Mouse (Mus musculus): ENCODE data around the gene BC051665. TPM values are rescaled to one million over a fixed set of nuclear protein-coding genes. Genes with fewer than 3 reads are reported as not detected.

Gene BC051665
- not detected for total RNA-seq (2021)
- long read RNA-seq, experiment 1, result 0 reads
- long read RNA-seq, experiment 2, result 0 reads

DNA sequence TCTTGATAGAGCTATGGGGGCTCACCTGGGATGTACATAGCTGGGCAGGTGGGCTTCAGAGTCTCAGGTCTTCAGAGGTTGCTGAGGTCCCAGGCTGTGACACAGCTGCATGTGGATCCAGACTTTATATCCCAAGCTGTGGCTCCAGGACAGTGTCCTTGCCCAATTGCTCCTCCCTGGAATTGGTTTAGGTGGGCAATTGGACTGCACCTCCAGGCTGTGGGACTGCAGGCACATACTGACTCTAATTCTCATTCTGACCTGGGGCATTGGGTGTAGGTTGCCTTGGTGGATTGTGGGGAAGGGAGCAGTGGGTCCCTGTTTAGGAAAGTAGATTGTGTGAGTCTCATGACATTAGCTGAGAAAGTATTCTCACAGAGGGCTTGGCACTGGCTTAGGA is at the start of gene BC051665:
TSS of gene BC051665 (minus strand) at position 101 of the 400 bp plus-strand sequence.
- DNase-seq (ENCODE audit: low spot score in 2 of 2), result no peak

DNA sequence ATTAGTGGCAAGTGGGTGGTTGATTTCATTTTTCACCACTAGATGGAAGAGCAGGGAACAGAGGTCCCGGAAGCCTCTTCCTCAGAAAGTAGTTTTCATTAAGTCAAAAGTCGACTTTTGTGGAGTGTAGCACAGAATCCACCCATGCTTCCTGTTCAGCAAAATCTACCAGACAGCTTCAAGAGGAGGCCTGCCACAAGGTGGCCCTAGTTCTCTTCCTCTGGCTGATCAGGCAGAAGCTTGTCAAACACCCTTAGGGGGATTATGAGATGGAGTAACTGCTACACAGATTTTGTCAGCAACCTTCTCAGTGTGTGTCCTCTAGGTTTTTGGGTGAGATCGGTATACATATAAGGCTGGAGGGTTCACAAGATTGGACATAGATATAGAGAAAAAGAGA is 39.9 kb upstream of the BC051665 start:
- DNase-seq (ENCODE audit: low spot score in 2 of 2), result no peak

DNA sequence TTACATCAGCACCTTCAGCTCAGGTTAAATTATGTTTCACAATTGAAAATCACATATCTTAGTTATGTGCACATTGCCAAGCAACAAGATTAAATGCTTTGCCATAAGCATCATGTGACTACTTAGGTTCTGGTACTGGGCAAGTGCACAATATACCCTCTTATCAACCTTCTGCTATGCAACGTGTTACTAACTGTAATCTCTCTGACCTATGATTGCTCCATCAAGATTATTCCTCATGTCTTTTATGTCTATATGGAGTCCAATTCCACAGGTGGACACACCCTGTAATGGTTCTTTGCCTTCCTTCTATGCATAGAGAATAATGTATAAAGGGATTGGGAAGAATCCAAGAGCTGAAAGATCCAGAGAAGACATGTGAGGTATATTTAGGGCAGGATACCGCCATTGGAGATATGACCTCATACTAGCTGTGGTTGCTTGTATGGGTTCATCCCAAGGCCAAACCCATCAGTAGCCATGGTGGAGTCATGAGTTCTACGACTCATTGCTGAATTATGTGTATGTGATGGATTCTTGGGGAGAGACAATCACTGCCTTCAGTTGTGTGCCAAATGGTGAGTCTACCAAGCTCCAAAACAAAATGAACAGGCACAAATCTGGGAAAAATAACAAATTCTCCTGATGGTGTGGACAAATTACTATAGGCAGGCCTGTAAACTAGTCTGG is 34.5 kb upstream of the BC051665 start:
- DNase-seq (ENCODE audit: low spot score in 2 of 2), result no peak

DNA sequence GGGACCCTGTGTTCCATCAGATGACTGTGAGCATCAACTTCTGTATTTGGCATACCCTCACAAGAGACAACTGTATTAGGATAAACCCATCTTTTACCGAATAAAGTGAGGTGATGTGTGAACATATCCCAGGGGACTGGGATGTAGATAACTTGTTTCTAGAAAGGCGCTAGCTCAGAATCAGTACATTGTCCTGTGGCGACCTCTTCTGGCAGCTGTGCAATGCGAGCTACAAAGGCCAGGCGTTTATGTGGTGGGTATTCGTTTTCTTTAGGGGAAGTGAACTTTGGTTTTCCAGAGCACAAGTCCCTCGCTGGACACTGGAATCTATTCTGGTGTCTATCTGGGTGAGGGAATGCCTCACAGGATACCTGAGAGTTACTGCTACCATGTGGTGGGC is 33.3 kb upstream of the BC051665 start:
- DNase-seq (ENCODE audit: low spot score in 2 of 2), result peak; percentile 17 to 42

DNA sequence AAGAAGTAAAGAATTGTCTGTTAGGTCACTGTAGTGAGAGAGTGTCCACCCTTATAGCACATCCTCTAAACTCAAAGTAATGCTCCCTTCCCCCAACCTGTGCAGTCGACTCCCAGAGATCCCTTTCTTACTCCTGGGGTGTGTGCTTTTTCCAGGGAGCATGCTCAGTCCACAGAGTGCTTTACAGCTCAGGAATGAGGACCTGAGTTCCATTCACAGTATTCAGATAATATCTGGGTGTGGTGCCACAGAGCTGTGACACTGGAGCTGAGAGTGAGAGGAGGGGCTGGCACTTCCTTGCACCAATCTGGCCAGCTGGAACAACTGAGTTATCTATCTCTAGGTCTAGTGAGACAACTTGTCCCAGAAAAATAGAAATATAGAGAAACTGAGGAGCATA is 27.6 kb upstream of the BC051665 start:
- no peak for DNase-seq (ENCODE audit: low spot score in 2 of 2)

DNA sequence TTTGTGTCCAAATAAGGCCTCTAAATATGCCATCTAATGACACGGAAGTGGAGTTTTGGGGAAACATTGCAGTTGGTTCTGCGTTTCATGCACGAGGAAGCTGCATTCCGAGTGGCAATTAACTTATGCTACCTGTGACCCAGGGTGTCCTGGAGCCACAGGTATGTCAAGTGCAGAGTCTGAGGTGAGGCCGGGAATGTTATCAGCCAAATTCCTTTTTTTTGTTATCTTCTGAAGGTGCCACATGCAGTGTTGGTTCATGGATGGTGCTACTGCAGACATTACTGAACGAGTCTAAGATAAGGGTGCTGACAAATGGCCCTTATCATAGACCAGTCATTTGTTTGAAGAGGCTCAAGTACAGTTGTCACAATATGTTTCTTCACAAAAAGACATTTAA is 26.6 kb upstream of the BC051665 start:
- no peak for DNase-seq (ENCODE audit: low spot score in 2 of 2)

DNA sequence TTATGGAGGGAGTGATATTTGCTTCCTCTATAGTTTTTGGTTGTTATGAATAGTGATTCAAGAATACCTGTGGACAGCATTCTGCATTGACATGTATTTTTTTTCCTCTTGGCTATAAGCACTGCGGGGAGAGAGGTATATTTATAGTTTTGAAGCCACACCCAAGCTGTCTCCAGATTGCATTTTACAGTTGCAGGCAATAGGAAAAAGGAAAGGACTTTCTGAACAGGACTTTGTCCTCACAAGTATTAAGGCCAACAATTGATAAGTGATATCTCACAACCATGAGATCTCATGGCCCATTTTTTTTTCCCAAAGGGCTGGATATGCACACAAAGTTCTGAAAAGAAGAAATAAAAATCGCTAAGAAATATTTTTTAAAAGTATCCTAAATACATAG is 23.5 kb upstream of the BC051665 start:
- DNase-seq (ENCODE audit: low spot score in 2 of 2), result no peak

DNA sequence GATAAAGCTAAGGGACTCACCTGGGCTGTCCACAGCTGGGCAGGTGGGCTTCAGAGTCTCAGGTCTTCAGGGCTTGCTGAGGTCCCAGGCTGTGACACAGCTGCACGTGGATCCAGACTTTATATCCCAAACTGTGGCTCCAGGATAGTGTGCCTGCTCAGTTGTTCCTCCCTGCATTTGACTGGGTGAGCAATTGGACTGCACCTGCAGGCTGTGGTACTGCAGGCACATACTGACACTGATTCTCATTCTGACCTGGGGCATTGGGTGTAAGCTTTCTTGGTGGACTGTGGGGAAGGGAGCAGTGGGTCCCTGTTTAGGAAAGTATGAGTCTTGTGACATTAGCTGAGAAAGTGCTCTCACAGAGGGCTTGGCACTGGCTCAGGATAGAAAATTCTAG is 16.6 kb upstream of the BC051665 start, which contains the start of gene Ctsll3:
TSS of gene Ctsll3 (minus strand) at position 101 of the 400 bp plus-strand sequence.
- no peak for DNase-seq (ENCODE audit: low spot score in 2 of 2)

DNA sequence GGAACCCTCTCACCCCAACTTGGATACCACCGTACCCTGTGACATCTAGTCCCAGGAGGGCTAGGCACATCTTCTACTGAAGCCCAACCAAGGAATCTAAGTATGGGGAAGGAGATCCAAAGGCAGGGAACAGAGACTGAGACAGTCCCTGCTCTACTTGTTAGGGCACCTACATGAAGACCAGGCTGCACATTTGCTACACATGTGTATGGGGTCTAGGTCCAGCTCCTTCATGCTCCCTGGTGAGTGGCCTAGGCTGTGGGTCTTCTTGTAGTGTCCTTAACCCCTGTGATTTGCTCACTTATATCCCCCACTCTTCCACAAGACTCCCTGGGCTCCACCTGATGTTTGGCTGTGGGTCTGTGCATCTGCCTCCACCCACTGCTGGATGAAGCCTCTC is 3.3 kb upstream of the BC051665 start:
- no peak for DNase-seq (ENCODE audit: low spot score in 2 of 2)

DNA sequence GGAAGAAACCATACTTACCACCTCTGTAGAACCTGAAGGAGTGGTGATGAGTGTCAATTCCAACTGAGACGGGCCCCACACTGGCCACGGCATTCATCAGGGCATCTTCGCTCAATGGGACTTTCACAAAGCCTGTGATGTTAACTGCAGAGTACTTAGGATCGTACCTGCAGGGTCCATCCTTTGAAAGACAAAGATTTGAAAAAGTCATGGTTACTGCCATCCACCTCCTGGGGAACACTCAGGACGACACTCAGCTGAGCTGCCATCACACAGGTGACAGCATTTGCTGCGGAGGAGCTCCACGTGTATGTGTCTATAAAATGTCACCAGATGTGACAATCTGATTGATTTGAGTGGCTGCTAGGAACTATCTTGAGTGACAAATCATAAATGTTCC is 2.9 kb downstream of the BC051665 start:
- DNase-seq (ENCODE audit: low spot score in 2 of 2), result no peak

DNA sequence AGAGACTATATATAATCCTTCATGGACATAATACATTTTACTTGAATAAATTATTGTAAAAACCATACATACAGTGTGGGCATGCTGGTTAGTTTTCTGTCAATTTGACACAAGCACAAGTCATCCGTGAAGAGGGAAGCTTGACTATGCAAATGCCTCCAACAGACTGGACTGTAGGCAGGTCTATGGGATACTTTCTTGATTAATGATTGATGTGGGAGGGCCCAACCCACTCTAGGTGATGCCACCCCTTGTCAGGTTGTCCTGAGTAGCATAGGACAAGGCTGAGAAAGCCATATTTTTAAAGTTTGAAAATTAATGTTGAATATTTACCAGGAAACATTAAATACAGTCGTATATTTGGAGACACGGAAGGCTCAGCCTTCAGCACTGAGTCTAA is 5.6 kb downstream of the BC051665 start:
- DNase-seq (ENCODE audit: low spot score in 2 of 2), result no peak

DNA sequence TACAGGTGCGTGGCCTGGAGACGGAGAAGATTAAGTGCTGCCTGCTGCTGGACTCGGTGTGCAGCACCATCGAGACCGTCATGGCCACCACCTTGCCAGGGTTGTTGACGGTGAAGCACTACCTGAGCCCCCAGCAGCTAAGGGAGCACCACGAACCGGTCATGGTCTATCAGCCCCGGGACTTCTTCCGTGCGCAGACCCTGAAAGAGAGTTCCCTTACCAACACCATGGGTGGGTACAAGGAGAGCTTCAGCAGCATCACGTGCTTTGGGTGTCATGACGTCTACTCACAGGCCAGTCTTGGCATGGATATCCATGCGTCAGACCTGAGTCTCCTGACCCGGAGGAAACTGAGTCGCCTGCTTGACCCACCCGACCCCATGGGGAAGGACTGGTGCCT is 25.0 kb downstream of the BC051665 start:
- DNase-seq (ENCODE audit: low spot score in 2 of 2), result no peak

DNA sequence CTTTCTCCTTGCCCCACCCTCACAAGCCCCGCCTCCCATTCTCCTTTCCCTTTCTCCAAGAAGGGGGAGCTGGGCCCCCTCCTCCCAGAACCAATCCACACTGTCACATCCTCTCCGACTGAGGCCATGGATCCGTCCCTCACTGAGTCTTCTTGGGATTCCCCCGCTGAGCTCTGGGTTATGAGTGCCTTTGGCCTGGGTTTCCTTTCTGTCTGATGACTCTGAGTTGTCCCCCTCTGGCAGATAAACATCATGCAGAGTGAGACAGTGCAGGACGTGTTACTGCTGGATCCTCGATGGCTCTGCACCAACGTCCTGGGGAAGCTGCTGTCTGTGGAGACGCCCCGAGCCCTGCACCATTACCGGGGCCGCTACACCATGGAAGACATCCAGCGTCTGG is 25.8 kb downstream of the BC051665 start:
- DNase-seq (ENCODE audit: low spot score in 2 of 2), result no peak

DNA sequence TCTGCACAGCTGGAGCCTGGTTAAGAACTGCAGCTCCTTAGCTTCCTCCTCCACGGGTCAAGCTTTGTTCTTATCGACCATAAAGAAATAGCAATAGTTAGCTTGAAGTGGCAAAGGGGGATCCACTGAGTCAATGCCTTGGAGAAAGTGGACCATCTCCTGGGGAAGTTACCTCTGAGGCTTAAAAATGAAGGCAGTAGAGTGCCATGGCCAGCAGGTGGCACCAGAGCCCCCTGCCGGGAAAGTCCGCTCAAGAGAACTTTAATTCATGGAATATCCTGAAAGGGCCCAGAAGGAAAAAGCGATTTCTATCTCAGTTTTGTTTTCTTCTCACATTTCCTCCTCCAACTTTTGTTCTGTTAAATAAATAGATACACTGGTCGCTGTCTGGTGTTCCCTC is 27.0 kb downstream of the BC051665 start:
- DNase-seq (ENCODE audit: low spot score in 2 of 2), result peak; percentile 46 to 63

DNA sequence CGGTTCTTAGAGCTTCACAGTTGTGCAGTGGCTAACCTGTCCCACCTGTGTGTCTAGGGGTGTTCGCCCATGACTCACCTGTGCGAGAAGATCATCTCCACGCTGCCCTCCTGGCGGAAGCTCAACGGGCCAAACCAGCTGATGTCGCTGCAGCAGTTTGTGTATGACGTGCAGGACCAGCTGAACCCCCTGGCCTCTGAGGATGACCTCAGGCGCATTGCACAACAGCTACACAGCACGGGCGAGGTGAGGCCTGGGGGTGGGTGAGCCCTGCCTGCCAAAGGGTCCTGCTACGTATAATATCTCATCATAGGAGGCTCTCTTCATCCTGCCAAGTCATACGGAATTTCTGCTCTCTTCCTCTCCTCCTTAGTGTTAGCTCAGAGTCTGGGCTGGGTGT is 28.9 kb downstream of the BC051665 start:
- no peak for DNase-seq (ENCODE audit: low spot score in 2 of 2)

DNA sequence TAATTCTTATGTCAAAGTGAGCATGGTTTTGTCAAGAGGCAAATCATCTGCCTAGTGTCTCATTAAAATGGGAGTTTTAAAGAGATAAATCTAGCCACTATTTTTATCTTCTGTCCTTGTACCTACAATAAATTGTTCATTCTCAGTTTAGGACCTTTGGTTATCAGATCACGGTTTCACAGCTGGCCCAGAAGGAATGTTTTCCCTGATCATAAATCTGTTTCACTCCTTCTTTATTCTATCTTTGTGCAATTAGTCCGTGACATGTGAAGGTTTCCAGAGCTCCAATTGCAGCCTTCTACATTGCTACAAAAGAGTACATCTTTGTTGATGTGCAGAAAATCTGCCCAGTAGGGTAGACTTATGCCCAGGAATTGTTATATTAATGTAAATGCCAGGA is 30.9 kb downstream of the BC051665 start:
- no peak for DNase-seq (ENCODE audit: low spot score in 2 of 2)

DNA sequence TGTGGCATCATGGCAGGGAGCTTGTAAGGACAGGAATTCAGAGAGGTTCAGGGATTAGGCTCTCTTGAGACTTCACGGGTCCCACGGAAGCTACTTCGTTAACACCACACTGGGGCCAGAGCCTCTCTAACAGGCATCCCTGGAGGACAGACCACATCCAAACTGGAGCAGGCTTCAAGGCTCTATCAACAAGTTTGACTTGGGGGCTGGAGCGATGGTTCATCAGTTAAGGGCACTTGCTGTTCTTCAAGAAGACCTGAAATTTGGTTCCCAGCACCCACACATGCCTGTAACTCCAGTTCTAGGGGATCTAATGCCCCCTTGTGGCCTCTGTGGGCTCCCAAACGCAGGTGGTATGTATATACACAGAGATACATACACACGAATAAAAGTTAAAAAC is 32.9 kb downstream of the BC051665 start:
- no peak for DNase-seq (ENCODE audit: low spot score in 2 of 2)

DNA sequence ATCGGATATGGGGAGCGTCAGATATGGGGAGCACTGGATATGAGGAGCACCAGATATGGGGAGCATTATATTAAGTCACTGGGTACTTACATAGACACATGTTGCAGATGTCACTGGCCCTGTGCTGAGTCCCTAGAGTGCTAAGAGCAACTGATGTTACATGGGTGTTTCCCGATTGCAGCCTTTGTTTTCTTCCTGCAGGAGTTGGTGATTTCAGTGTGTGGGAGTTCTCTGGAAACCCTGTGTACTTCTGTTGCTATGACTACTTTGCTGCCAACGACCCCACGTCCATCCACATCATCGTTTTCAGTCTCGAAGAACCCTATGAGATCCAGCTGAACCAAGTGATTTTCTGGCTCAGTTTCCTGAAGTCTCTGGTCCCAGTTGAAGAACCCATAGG is 35.2 kb downstream of the BC051665 start:
- no peak for DNase-seq (ENCODE audit: low spot score in 2 of 2)

DNA sequence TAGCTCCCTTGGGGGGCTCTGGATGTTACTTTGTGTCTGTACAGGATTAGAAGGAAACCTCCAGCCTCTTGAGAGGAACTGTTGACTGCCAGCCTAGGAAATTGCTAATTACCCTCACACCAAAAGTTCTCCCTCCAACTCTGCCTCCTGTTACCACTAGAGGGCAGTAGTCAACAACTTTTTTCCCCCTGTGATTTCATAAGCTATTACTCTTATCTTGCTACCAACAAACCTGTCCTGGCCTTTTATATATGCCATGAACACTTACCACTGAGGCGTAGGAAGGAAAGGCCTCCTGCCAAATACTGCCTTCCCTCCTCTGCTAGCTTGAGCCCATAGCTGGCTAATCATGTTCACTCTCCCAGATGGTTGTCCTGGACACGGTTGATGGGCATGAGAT is 37.6 kb downstream of the BC051665 start:
- no peak for DNase-seq (ENCODE audit: low spot score in 2 of 2)

DNA sequence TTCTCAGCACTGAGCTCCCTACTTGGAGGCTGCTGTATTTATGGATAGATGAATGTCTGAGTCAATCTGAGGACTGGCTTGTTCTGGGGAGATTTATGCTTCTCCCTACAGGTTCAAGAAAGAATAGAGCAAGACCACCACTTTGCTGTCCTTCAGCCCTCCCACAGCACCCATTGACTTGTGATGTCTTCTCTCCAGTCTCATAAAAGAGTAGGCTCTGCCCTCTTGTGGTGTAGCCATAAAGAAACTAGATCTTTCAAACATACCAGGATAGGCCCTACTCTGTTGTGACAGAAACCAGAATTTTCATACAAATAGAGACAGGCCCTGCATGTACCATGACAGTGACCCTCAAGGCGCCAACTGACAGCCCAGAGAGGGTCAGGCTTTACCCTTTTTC is 39.0 kb downstream of the BC051665 start:
- DNase-seq (ENCODE audit: low spot score in 2 of 2), result no peak

DNA sequence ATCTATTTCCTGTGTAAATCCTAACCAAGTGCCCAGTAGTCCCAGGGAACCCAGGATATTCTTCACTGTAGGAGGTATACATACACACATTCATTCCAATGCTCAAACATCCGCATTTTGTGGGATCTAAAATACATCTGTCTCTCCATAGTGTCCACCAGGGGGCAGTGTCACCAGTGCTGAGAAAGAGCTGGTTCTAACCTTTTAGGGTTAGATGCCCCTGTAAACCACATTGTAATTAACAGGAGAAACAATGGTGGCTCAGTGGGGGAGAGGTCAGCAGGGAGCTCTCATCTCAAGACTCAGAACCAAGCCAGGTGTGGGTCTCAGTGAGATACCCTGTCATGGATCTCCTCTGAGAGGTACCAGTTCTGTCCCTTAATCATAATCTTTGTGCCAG is 39.9 kb downstream of the BC051665 start:
- peak in 1 of 2 experiments; percentile 18 for DNase-seq (ENCODE audit: low spot score in 2 of 2)

DNA sequence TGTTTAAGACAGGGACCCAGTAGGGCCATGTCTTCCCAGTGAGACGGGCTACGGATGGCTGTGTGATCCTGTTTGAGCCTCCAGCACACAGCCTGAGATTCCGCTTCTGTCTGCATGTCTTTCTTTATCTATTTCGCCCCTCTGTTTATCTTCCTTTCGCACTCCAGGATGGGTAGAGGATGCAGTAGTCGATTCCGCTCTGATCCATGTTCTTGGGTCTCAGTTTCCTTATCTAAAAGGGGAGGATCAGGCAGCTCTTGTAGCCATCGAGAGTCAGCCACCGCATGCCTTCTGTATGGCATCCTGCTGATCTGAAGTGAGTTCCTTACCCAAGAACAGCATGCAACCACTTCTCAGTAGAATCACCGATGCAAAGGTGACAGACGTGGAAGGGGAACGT is 40.8 kb downstream of the BC051665 start:
- no peak for DNase-seq (ENCODE audit: low spot score in 2 of 2)

DNA sequence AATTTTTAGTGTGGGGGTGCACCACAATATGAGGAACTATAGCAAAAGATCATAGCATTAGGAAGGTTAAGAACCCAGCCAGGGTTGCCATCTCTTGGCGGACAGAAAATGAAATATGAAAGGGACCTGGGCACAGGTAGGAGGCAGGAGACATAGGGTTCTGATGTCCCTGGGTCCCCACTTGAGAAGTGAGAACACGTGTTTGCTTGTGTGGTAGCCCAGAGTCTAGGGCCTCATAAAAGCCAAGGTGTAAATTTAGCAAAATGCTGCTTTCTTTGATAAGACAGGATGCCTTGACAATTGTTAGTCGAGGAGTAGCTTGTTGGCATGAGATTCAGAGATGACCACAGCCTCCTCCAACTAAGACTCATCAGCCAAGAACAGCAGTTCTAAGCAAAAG is 41.4 kb downstream of the BC051665 start:
- DNase-seq (ENCODE audit: low spot score in 2 of 2), result no peak

DNA sequence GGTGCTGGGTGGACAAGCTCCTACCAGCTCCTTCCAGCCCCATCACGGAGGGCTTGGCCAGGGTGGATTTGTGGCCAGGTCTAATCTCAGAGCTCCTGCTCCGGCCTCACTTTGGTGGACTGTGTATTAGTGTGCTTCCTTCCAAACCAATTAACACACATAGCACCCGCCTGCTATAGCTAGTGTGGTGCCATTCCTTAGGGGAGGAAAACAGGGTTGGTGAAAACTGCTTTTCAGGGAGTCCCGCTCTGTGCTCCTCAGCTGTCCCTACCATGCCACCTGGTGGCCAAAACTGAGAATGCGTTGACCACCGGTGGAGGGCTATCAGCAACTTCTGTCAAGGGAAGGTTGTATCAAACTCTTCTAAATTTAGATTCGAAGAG is 42.1 kb downstream of the BC051665 start:
- DNase-seq (ENCODE audit: low spot score in 2 of 2), result peak; percentile 85 to 86

All from adrenal gland, adult 18-20 months (tissue).